Mouse (Mus musculus) CH12.LX (cell line): ENCODE results near the gene Fcrlb.

Experiments used
- BHLHE40 ChIP-seq: IDR thresholded peaks from 2 replicates; pipeline ENCODE4 v1.6.1; 2011; ENCODE audit warnings: mild to moderate bottlenecking, low read depth, low read length, improper control_type of control experiment
- CTCF ChIP-seq, 2 experiments: IDR thresholded peaks in 1 of 2; conservative IDR thresholded peaks in 1 of 2; 2 replicates each; pipeline ENCODE4 v1.5.1; 2011 to 2012; ENCODE audit warnings: low read depth in 2 of 2, low read length in 2 of 2, improper control_type of control experiment in 1 of 2, inconsistent platforms in 1 of 2, mild to moderate bottlenecking in 1 of 2, moderate library complexity in 1 of 2
- JUND ChIP-seq: conservative IDR thresholded peaks from 2 replicates; pipeline ENCODE4 v1.6.1; 2011; ENCODE audit warnings: low read depth, low read length, improper control_type of control experiment
- MAX ChIP-seq: IDR thresholded peaks from 2 replicates; pipeline ENCODE4 v1.6.1; 2011; ENCODE audit warnings: low read length, improper control_type of control experiment
- MAZ ChIP-seq: IDR thresholded peaks from 2 replicates; pipeline ENCODE4 v1.6.1; 2012; ENCODE audit warnings: low read depth, mild to moderate bottlenecking, inconsistent platforms, low read length, improper control_type of control experiment, moderate library complexity
- MXI1 ChIP-seq: IDR thresholded peaks from 2 replicates; pipeline ENCODE4 v1.6.1; 2011; ENCODE audit warnings: mild to moderate bottlenecking, low read depth, low read length, improper control_type of control experiment
- MYC ChIP-seq: IDR thresholded peaks from 2 replicates; pipeline ENCODE4 v1.6.1; 2011; ENCODE audit warnings: low read depth, mild to moderate bottlenecking, improper control_type of control experiment, low read length
- NRF1 ChIP-seq: IDR thresholded peaks from 2 replicates; pipeline ENCODE4 v1.6.1; 2014; ENCODE audit warnings: low read depth, mild to moderate bottlenecking, inconsistent platforms, low read length, improper control_type of control experiment, moderate library complexity
- POLR2A ChIP-seq: IDR thresholded peaks from 2 replicates; pipeline ENCODE4 v1.6.1; 2011; ENCODE audit warnings: low read depth, mild to moderate bottlenecking, improper control_type of control experiment, low read length
- RCOR1 ChIP-seq: conservative IDR thresholded peaks from 2 replicates; pipeline ENCODE4 v1.6.1; 2012; ENCODE audit warnings: low read depth, mild to moderate bottlenecking, inconsistent platforms, low read length, improper control_type of control experiment
- USF1 ChIP-seq: IDR thresholded peaks from 2 replicates; pipeline ENCODE4 v1.6.1; 2014; ENCODE audit warnings: low read depth, mild to moderate bottlenecking, inconsistent platforms, low read length, improper control_type of control experiment
- ZNF384 ChIP-seq: IDR thresholded peaks from 2 replicates; pipeline ENCODE4 v1.6.1; 2012; ENCODE audit warnings: low read depth, low read length, improper control_type of control experiment, inconsistent platforms

GRCm38 (mm10) chr1:170875676-170876075 is 37.1 kb downstream of the Fcrlb start:
- TF ChIP-seq MAX = no peak
- TF ChIP-seq BHLHE40 = no peak
- no peak for TF ChIP-seq CTCF (conservative IDR thresholded peaks at IDR 0.05 in 1 of 2, IDR thresholded peaks at IDR 0.05 in 1 of 2; ENCODE audit: low read depth in 2 of 2, low read length in 2 of 2)
- TF ChIP-seq NRF1 = no peak
- TF ChIP-seq MXI1 = no peak
- no peak for TF ChIP-seq JUND
- TF ChIP-seq POLR2A = no peak
- TF ChIP-seq MYC = no peak
- no peak for TF ChIP-seq MAZ
- no peak for TF ChIP-seq ZNF384
- TF ChIP-seq USF1 = no peak
- no peak for TF ChIP-seq RCOR1
